Mouse (Mus musculus) 3134 (cell line): ENCODE results near the gene Parvb.

ENCODE experiments used
- DNase-seq: peaks from one replicate; pipeline ENCODE4 v3.0.0-alpha.2; 2011; ENCODE audit warnings: low spot score; ENCODE audit not compliant: insufficient read length; ENCODE audit errors: extremely low read depth

Gene Parvb

DNA sequence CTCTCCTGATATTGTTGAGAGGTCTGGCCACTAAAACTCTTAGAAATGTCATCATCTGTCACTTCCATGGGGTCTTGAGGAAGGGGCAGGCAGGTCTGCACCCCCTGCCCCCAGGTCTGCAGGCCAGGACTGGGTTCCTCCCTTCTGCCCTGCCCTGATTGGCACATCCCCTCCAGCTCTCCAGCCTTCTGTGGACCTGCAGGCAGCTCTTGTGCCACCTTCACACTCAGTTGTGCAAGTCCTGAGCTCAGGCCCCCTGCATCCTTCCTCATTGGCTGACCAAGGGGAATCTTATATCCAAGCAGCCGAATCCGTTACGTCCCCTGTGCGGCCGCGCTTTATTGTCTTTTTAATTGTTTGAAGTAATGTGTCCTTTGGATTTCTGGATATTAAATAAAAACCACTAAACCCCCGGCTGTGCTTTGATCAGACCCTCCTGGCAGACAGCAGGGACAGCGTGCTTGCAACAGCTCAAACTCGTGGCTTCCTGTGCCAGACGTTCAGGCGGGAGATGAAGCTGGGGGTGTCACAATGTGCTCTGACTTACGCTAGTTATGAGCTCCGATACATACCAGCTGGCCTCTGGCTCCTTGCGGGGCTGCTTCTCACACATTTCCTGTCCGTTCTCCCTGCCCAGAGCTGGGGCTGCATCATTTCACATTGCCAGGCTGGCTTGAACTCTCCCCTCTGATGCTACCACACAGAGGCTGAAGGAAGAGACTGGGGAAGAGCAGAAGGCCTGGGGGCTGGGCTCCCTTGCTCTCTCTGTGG is 83.6 kb downstream of the Parvb start:
- no peak for DNase-seq

DNA sequence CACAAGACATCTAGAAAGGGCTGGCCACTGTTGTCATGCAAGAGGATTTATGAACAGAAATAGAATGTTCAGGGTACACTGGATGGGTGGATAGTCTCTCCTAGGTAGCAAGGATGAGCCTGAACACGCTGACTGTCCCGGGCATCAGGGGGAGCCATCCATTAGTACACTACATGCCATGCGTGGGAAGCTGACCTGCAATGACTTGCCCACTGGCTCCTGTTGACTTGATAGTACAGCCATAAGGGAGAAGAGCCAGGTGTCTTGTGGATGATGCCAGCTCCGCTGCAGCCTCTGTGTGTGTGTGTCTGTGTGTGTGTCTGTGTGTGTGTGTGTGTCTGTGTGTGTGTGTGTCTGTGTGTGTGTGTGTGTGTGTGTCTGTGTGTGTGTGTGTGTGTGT is 87.5 kb downstream of the Parvb start:
- DNase-seq = no peak

GRCm38 (mm10) chr15:84321544-84322174 is 89.8 kb downstream of the Parvb start:
- no peak for DNase-seq

- DNase-seq = no peak
Observed at GRCm38 (mm10) chr15:84323966-84324869, 92.4 kb downstream of the Parvb start, which contains the start of gene Parvg. TSS of gene Parvg (plus strand) at chr15:84324026.

DNA sequence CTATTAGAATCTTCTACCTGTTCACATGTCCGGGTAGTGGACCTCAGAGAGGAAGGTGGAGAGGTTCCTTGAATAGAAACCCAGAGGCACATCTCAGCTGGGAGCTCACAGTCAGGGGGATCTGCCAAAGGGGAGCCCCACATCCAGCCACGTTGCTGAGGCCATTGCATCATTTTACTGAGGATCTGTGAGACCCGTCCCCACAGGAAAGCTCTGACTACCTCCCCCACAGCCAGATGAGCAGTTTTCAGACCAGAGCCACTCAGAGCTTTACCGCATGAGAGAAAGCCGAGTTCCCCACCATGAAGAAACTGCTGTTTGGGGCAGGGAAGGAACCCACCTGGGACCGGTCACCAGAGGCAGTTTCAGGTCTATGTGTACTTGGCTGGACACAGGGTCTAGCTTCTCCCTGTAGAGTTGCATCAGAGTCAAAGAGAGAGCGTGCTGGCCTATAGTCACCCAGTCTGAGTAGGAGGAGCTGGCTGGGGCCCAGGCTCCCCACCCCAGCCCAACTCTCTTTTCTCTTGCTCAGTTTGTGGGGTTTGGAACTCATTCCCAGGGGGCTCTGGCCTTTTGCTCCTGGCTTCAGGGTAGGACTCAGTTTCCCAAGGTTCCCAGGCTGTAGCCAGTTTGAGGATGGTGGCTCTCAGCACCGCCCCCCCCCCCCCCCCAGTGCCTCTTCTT is 93.2 kb downstream of the Parvb start:
- no peak for DNase-seq

DNA sequence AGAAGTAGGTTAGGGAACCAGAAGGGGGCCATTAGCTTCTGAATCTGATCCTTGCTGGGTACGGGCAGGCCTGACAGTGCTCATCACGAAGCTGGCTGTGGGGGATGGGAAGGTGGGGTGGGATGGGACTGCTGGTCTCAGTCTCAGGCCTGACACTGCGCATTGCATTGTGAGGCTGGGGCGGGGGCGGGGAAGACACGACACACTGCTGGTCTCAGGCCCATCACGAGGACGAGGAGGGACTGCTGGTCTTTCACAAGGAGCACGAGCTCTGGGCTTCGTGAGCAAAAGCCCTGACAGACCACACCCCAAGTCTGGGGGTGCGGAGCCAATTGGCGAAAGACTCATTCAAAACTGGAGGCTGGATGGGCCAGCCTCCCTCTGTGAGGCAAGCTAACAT is 93.9 kb downstream of the Parvb start:
- DNase-seq = no peak

- no peak for DNase-seq
Observed at GRCm38 (mm10) chr15:84328870-84329269, 97.0 kb downstream of the Parvb start.

DNA sequence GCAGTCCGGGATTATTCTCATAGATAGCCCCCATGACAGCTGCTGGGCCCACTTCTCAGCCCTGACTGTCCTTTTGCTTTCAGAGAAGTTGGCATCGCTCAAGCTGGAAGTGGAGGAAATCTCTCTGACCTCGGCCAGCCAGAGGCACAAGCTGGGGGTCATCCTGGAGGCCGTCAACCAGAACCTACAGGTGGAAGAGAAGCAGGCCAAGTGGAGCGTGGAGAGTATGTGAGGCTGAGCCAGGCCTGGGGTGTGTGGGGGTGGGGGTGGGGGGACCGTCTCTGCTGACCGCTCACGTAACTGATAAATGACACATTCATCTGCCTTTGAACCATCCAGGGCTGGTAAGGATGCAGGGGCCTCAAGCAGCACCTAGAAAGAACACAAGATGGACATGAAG is 98.1 kb downstream of the Parvb start:
- no peak for DNase-seq

DNA sequence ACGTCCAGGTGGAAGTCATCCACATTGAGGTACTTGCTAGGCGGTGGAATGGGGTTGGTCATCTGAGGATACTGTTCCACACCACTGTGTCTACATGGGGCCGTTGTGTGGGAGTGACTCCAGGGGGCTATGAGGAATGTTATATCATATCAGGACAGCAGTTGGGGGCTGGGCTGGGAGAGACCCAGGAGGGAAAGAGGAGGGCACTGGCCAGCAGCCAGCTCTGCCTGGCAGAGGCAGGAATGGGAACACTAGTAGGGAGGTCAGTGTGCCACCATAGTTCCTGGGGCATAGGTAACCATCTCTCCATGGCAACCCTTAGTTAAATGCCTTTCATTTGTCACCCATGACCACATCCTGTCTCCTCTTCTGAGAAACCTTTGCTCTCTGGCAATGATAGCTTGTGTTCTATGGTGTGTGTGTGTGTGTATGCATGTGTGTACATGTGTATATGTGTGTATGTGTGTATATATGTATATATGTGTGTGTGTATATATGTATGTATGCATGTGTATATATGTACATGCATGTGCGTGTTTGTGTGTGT is 99.3 kb downstream of the Parvb start:
- no peak for DNase-seq

DNA sequence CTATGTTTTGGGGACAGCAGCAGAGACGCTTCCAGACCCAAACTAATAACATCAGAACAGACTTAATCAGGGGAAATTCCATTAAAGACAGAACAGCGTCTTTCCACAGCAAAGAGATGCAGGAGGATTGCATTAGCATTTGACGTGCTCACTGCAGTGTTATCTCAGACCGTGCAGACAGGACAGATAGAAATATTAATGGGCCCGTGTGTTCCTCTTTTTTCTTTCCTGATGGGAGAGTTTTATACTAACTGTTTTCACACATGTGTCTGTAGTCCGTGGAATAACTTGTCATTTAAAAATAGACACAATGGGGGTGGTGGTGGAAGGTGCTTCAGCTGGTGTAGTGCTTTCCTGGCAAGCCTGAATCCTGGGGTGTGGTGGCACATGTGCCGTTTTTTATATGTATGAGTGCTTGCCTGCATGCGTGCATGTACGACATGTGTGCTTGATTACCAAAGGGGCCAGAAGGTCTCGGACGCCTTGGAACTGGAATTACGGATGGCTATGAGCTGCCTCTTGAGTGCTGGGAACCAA is 104.5 kb downstream of the Parvb start:
- no peak for DNase-seq

DNA sequence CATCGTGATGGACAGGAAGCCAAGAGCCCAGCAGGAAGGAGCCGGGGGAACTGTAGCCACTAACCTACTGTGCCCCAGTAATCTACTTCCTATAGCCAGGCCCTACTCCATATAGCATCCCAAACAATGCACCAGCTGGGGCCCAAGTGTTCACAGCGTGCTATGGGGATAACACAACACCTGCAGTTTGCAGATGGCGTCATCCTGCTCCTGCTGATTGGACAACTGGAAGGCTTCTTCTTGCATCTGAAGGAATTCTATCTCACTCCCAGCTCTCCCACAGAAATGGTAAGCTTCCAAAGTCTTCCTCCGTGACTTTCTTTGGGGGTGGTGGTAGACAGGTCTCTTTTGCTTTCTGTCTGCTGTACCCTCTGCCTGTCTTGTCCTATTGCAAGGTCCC is 105.8 kb downstream of the Parvb start:
- no peak for DNase-seq

GRCm38 (mm10) chr15:84340926-84341325 is 109.1 kb downstream of the Parvb start:
- DNase-seq = no peak

- no peak for DNase-seq
Observed at GRCm38 (mm10) chr15:84348769-84349168, 116.9 kb downstream of the Parvb start.

- no peak for DNase-seq
Observed at GRCm38 (mm10) chr15:84349915-84350738, 118.3 kb downstream of the Parvb start.

DNA sequence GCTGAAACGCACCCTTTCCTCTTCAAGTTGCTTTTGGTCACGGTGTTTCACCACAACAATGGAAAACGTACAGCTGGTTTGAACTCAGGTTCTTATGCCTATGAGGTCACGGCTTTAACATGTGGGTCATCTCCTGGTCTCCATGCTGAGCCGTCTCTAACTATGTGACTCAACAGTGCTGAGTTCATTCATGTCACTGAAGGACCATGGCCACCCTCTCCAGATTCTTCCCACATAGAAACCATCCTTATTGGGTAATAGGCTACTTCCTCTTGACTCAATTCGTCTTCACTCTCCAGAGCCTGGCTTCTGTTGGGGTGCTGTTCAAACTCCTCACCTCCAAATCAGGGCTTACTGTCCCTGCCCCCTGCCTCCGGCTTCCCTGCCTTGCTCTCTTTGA is 119.5 kb downstream of the Parvb start:
- no peak for DNase-seq

DNA sequence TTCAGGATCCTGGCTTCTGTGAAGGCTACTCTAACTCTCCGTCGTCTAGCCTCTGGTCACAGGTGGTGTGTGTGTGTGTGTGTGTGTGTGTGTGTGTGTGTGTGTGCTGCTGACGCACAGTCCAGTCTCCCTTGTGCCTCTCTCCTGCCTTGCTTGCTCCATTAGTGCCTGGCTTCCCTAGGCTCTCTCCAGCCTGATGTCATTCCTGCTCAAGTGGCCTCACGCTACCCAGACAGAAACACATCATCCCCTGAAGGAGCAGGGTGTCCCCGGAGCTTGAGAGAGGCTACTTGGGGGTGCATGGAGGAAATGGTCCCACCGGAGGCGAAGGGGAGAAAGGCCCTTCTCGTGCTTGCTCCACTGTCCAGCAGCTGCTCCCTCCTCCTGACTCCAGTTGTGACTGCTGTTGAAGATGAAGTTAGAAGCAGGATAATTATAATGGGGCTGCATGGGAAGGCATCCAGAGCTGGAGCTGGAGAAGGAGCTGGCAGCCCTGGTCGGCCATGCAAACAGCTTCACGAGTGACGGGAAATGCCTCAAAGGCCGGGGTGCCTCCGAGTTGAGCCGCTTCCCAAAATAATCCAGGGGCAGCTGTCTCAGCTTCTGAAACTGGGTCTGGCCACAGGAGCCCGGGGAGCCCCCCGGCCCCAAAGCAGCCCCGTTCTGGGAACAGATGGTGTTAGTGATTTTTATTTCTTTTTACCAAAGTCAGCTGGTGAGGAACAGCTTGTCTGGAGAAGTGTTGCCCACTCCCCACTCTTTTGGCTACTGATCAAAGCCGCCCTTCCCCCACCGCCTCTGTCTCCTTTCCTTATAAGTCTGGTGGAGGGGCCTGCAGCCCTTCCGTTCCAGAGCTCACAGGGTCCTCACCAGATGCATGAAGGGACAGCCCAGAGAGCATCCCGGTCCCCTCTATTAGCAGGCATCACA is 120.3 kb downstream of the Parvb start:
- DNase-seq = no peak

- DNase-seq = no peak
Observed at GRCm38 (mm10) chr15:84355081-84355480, 123.2 kb downstream of the Parvb start.

- DNase-seq = no peak
Observed at GRCm38 (mm10) chr15:84364746-84365145, 132.9 kb downstream of the Parvb start.
